Mouse (Mus musculus) bone marrow macrophage, adult 2 months (primary cell): ENCODE results near the gene Scaf4.

Experiments
- CTCF ChIP-seq: IDR thresholded peaks from 2 replicates; pipeline ENCODE4 v1.5.1; 2012; ENCODE audit warnings: low read depth, mild to moderate bottlenecking, low read length, moderate library complexity
- POLR2A ChIP-seq: IDR thresholded peaks from 2 replicates; pipeline ENCODE4 v1.6.1; 2012; ENCODE audit warnings: mild to moderate bottlenecking, low read depth, low read length, borderline replicate concordance

GRCm38 (mm10) chr16:90233702-90234101, 50.6 kb downstream of the Scaf4 start:
- TF ChIP-seq POLR2A (no peak), CTCF (no peak)
